Mouse (Mus musculus): ENCODE results near the gene Fkbp10. TPM values are rescaled to one million over a fixed set of nuclear protein-coding genes. Genes with fewer than 3 reads are reported as not detected.

Gene Fkbp10
- polyA plus RNA-seq, 1 experiment = 6.6 TPM

GRCm38 (mm10) chr11:100432002-100432401 is 16.5 kb downstream of the Fkbp10 start:
- no peaks in the 10 kb centered on the region for H3K27me3 ChIP-seq (ENCODE audit: control insufficient read depth, insufficient read depth, low read length)
- peaks cover 19% of the 10 kb centered on the region for H3K4me1 ChIP-seq (ENCODE audit: control insufficient read depth, insufficient read depth, low read length)
- no peak overlapping the region for H3K4me3 ChIP-seq (ENCODE audit: control insufficient read depth, low read depth, low read length)
- TF ChIP-seq CTCF (IDR thresholded peaks at IDR 0.05; ENCODE audit: control insufficient read depth, insufficient read depth, insufficient replicate concordance, low read depth, low read length) (no peak), POLR2A (IDR thresholded peaks at IDR 0.05; ENCODE audit: control insufficient read depth, low read depth, low read length) (no peak)
- H3K36me3 ChIP-seq (ENCODE audit: control insufficient read depth, insufficient read depth, low read length) = no peaks in the 10 kb centered on the region
- no peak overlapping the region for H3K27ac ChIP-seq (ENCODE audit: control insufficient read depth, insufficient read depth, low read depth, low read length)

DNA sequence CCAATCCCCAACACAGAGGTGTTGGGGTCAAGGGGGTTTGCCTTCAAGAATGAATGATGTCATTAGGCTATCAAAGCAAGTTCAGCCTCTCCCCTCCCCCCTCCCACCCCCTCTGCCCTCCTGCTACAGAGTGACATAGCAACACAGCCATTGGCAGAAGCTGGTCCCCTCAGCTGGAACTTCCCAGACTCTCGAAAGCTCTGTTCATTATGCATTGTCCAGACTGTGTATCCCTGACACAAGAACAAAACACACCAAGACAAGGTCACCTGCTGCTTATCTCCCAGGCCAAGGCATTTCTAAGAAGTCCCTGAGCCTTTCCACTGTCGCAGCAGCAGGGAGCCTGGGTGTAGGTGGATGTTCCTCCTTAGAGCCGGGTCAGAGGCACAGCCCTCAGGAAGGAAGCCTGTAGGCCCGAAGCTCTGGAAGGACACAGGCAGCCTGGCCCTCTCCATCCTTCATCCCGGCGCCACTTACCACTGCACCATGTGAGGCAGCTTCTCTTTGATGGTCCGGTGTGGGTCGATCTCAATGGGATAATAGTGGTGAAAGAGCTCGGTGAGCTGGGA is 20.3 kb downstream of the Fkbp10 start:
- no peaks in the 10 kb centered on the region for H3K36me3 ChIP-seq (ENCODE audit: control insufficient read depth, insufficient read depth, low read length)
- TF ChIP-seq CTCF (IDR thresholded peaks at IDR 0.05; ENCODE audit: control insufficient read depth, insufficient read depth, insufficient replicate concordance, low read depth, low read length) (no peak), POLR2A (IDR thresholded peaks at IDR 0.05; ENCODE audit: control insufficient read depth, low read depth, low read length) (no peak)

DNA sequence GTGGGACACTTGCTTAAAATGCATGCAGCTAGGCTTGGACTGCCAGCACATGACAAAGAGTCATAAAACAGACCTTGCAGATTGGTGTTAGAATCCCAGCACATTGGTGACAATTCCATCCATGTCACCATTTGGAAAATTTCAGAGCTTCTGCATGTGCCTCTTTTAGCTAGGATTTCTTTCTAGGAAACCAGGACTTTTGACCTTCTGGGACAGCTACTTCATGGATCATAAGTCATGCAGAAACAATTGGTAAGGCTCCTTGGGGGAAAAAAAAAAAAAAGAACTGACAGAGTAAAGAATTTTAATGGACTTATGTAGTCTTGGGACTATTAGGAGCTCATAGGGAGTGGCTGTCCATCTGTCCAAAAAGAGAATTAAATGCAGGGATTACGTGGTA is 22.4 kb downstream of the Fkbp10 start:
- Histone ChIP-seq H3K4me3 (ENCODE audit: control insufficient read depth, low read depth, low read length) (no peak overlapping the region), H3K36me3 (ENCODE audit: control insufficient read depth, insufficient read depth, low read length) (no peaks in the 10 kb centered on the region), H3K27ac (ENCODE audit: control insufficient read depth, insufficient read depth, low read depth, low read length) (no peak overlapping the region), H3K4me1 (ENCODE audit: control insufficient read depth, insufficient read depth, low read length) (peaks cover 6% of the 10 kb centered on the region), H3K27me3 (ENCODE audit: control insufficient read depth, insufficient read depth, low read length) (no peaks in the 10 kb centered on the region)
- TF ChIP-seq CTCF (IDR thresholded peaks at IDR 0.05; ENCODE audit: control insufficient read depth, insufficient read depth, insufficient replicate concordance, low read depth, low read length) = no peak
- TF ChIP-seq POLR2A (IDR thresholded peaks at IDR 0.05; ENCODE audit: control insufficient read depth, low read depth, low read length) = no peak

More for the DNA sequence above, 20.3 kb downstream of the Fkbp10 start:
- Histone ChIP-seq H3K4me1 (ENCODE audit: control insufficient read depth, insufficient read depth, low read length) (peaks cover 8% of the 10 kb centered on the region), H3K4me3 (ENCODE audit: control insufficient read depth, low read depth, low read length) (no peak overlapping the region), H3K27me3 (ENCODE audit: control insufficient read depth, insufficient read depth, low read length) (no peaks in the 10 kb centered on the region), H3K27ac (ENCODE audit: control insufficient read depth, insufficient read depth, low read depth, low read length) (peak overlapping the region; percentile 37)

- Histone ChIP-seq H3K27me3 (ENCODE audit: control insufficient read depth, insufficient read depth, low read length) (no peaks in the 10 kb centered on the region), H3K36me3 (ENCODE audit: control insufficient read depth, insufficient read depth, low read length) (no peaks in the 10 kb centered on the region), H3K4me3 (ENCODE audit: control insufficient read depth, low read depth, low read length) (peak overlapping the region; percentile 80), H3K27ac (ENCODE audit: control insufficient read depth, insufficient read depth, low read depth, low read length) (peak overlapping the region; percentile 5; the same call in 1 of the 2 replicates), H3K4me1 (ENCODE audit: control insufficient read depth, insufficient read depth, low read length) (peaks cover 5% of the 10 kb centered on the region)
- TF ChIP-seq CTCF (IDR thresholded peaks at IDR 0.05; ENCODE audit: control insufficient read depth, insufficient read depth, insufficient replicate concordance, low read depth, low read length) = no peak
- TF ChIP-seq POLR2A (IDR thresholded peaks at IDR 0.05; ENCODE audit: control insufficient read depth, low read depth, low read length) = peak; percentile 91
Measured at GRCm38 (mm10) chr11:100440691-100441522, 25.4 kb downstream of the Fkbp10 start.

GRCm38 (mm10) chr11:100441797-100442196 is 26.3 kb downstream of the Fkbp10 start, which contains the start of the genes Nt5c3b and Klhl10:
Nt5c3b (minus strand) TSS chr11:100441808.
Klhl10 (plus strand) TSS chr11:100441917.
- Histone ChIP-seq H3K4me1 (ENCODE audit: control insufficient read depth, insufficient read depth, low read length) (peaks cover 5% of the 10 kb centered on the region), H3K4me3 (ENCODE audit: control insufficient read depth, low read depth, low read length) (peak within 1 kb of the TSS; percentile 80), H3K27me3 (ENCODE audit: control insufficient read depth, insufficient read depth, low read length) (no peaks in the 10 kb centered on the region), H3K27ac (ENCODE audit: control insufficient read depth, insufficient read depth, low read depth, low read length) (peak within 1 kb of the TSS; percentile 5; the same call in 1 of the 2 replicates), H3K36me3 (ENCODE audit: control insufficient read depth, insufficient read depth, low read length) (no peaks in the 10 kb centered on the region)
- no peak for TF ChIP-seq CTCF (IDR thresholded peaks at IDR 0.05; ENCODE audit: control insufficient read depth, insufficient read depth, insufficient replicate concordance, low read depth, low read length)
- peak; percentile 14; the same call in 1 of the 2 replicates for TF ChIP-seq POLR2A (IDR thresholded peaks at IDR 0.05; ENCODE audit: control insufficient read depth, low read depth, low read length)

DNA sequence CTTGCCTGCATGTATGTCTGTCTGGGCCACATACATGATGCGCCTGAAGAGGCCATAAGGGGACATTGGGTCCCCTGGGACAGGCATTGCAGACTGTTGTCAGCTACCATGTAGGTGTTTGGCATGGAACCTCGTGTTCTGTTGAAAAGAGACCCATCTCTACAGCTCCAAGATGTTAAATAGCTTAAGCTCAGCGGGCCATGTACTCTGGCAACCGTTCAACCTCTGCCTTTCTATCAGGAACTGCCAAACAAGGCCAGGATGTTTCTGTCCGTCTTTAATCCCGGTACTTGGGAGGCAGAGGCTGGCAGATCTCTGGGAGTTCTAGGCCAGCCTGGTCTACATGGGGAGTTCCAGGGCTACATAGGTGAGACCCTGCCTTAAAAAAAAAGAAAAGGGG is 27.1 kb downstream of the Fkbp10 start:
- TF ChIP-seq POLR2A (IDR thresholded peaks at IDR 0.05; ENCODE audit: control insufficient read depth, low read depth, low read length) (no peak), CTCF (IDR thresholded peaks at IDR 0.05; ENCODE audit: control insufficient read depth, insufficient read depth, insufficient replicate concordance, low read depth, low read length) (no peak)
- Histone ChIP-seq H3K36me3 (ENCODE audit: control insufficient read depth, insufficient read depth, low read length) (no peaks in the 10 kb centered on the region), H3K27me3 (ENCODE audit: control insufficient read depth, insufficient read depth, low read length) (no peaks in the 10 kb centered on the region), H3K4me3 (ENCODE audit: control insufficient read depth, low read depth, low read length) (peak overlapping the region; percentile 46), H3K27ac (ENCODE audit: control insufficient read depth, insufficient read depth, low read depth, low read length) (no peak overlapping the region), H3K4me1 (ENCODE audit: control insufficient read depth, insufficient read depth, low read length) (peaks cover 5% of the 10 kb centered on the region)

DNA sequence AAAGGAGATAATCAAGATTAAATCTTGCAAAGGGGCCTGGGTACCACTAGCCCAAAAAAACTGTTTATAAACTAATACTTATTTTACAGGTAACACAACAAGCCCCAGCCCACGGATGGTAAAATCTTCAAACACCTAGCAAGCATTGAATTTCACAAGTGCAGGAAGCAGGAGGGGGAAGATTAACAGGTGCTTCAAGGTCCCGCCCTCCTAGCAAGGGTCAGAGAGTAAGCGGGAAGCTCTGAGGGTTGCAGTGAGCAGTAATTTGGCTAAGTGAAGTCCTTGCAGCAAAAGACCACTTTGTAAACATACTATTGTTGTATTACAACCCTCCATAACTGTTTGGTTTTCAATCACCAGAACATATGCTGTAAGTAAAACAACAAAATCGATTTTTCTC is 41.8 kb downstream of the Fkbp10 start:
- Histone ChIP-seq H3K4me1 (ENCODE audit: control insufficient read depth, insufficient read depth, low read length) (no peaks in the 10 kb centered on the region), H3K36me3 (ENCODE audit: control insufficient read depth, insufficient read depth, low read length) (no peaks in the 10 kb centered on the region), H3K27me3 (ENCODE audit: control insufficient read depth, insufficient read depth, low read length) (no peaks in the 10 kb centered on the region), H3K27ac (ENCODE audit: control insufficient read depth, insufficient read depth, low read depth, low read length) (no peak overlapping the region), H3K4me3 (ENCODE audit: control insufficient read depth, low read depth, low read length) (no peak overlapping the region)
- TF ChIP-seq CTCF (IDR thresholded peaks at IDR 0.05; ENCODE audit: control insufficient read depth, insufficient read depth, insufficient replicate concordance, low read depth, low read length) (no peak), POLR2A (IDR thresholded peaks at IDR 0.05; ENCODE audit: control insufficient read depth, low read depth, low read length) (no peak)
